Mouse (Mus musculus): ENCODE measurements around the gene Mog. TPM values are rescaled to one million over a fixed set of nuclear protein-coding genes. Genes with fewer than 3 reads are reported as not detected.

Gene Mog
- total and polyA plus RNA-seq, 3 experiments = 0.05 TPM; not detected in 2

DNA sequence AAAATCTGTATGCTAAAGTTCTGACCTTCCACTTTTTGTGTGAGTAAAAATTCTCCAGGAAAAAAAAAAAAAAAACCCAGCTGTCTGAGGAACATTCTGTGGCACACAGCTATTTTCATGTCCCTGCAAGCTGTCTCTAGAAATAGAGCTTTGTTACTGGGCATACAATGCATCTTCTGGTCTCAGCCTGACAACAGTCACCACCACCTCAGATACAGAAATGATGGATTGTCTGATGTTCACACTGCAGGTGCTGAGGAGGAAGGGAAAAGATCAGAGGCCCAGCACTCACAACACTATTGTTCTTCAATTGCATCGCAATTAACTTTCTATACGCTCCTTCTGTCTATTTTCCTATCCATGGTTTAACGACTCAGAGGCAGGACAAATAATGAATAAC lies 4.9 kb downstream of the Mog start:
- TF ChIP-seq CTCF (IDR thresholded peaks at IDR 0.05; ENCODE audit: low read depth, low read length) (no peak), GATA2 (IDR thresholded peaks at IDR 0.05; ENCODE audit: borderline replicate concordance, low read depth, low read length) (no peak), GATA1 (IDR thresholded peaks at IDR 0.05; ENCODE audit: borderline replicate concordance, low read length) (no peak), POLR2AphosphoS5 (IDR thresholded peaks at IDR 0.05; ENCODE audit: insufficient replicate concordance, low read depth, low read length) (no peak), TAL1 (conservative IDR thresholded peaks at IDR 0.05; ENCODE audit: low read depth, low read length) (no peak)
- ATAC-seq (ENCODE audit: extremely low read depth, insufficient number of reproducible peaks, low FRiP score, poor library complexity, severe bottlenecking) = no peak
- Histone ChIP-seq H3K4me1 (ENCODE audit: insufficient read depth, low read depth, low read length) (peaks cover 6% of the 10 kb centered on the region), H3K27me3 (ENCODE audit: insufficient read depth, low read length) (peaks cover 13% of the 10 kb centered on the region), H3K36me3 (replicated peaks) (no peaks in the 10 kb centered on the region), H3K4me3 (ENCODE audit: low read depth, low read length) (no peak overlapping the region), H3K9me3 (replicated peaks) (no peaks in the 10 kb centered on the region)
- no peak for DNase-seq (ENCODE audit: low spot score)

DNA sequence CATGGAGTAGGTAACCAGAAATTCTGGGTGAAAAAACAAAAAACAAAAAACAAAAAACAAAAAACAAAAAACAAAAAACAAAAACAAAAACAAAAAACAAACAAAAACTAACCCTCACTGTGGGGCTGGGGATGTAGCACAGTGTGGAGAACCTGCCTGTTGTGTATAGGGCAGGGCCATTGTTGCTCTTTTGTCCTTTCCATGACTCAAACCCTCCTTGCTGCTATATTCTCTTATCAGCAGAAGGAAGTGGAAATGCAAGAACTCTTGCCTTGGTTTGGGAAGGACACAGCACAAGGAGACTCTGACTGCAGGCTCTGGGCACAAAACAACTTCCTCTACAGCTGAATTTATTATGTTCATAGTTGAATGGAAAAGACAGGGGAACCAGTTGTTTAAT lies 6.9 kb downstream of the Mog start:
- Histone ChIP-seq H3K4me3 (ENCODE audit: low read depth, low read length) (no peak overlapping the region), H3K9me3 (replicated peaks) (no peaks in the 10 kb centered on the region), H3K4me1 (ENCODE audit: insufficient read depth, low read depth, low read length) (no peaks in the 10 kb centered on the region), H3K36me3 (replicated peaks) (no peaks in the 10 kb centered on the region), H3K27me3 (ENCODE audit: insufficient read depth, low read length) (peaks cover 18% of the 10 kb centered on the region)
- ATAC-seq (ENCODE audit: extremely low read depth, insufficient number of reproducible peaks, low FRiP score, poor library complexity, severe bottlenecking) (no peak), DNase-seq (ENCODE audit: low spot score) (no peak)
- TF ChIP-seq CTCF (IDR thresholded peaks at IDR 0.05; ENCODE audit: low read depth, low read length) (no peak), POLR2AphosphoS5 (IDR thresholded peaks at IDR 0.05; ENCODE audit: insufficient replicate concordance, low read depth, low read length) (no peak), GATA2 (IDR thresholded peaks at IDR 0.05; ENCODE audit: borderline replicate concordance, low read depth, low read length) (no peak), GATA1 (IDR thresholded peaks at IDR 0.05; ENCODE audit: borderline replicate concordance, low read length) (no peak), TAL1 (conservative IDR thresholded peaks at IDR 0.05; ENCODE audit: low read depth, low read length) (no peak)

DNA sequence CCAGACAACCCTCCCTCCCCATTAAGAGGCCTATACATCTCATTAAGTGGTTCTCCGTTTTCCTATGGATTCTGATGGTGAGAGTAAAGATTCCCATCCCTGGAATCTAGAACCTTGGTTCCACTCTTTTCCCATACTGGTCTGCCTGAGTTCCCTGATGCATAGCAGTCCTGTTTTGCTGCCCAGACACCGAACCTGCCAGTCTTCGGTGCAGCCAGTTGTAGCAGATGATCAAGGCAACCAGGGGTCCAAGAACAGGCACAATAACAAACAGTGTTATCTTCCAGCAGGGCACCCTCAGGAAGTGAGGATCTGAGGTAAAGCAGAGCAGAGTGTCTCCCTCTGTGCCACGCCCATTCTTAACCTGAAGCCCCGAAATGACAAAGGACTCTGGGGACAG lies 11.1 kb downstream of the Mog start:
- Histone ChIP-seq H3K4me1 (ENCODE audit: insufficient read depth, low read depth, low read length) (no peaks in the 10 kb centered on the region), H3K27me3 (ENCODE audit: insufficient read depth, low read length) (peaks cover 24% of the 10 kb centered on the region), H3K4me3 (ENCODE audit: low read depth, low read length) (no peak overlapping the region), H3K9me3 (replicated peaks) (no peaks in the 10 kb centered on the region), H3K36me3 (replicated peaks) (no peaks in the 10 kb centered on the region)
- TF ChIP-seq CTCF (IDR thresholded peaks at IDR 0.05; ENCODE audit: low read depth, low read length) (no peak), POLR2AphosphoS5 (IDR thresholded peaks at IDR 0.05; ENCODE audit: insufficient replicate concordance, low read depth, low read length) (no peak), GATA2 (IDR thresholded peaks at IDR 0.05; ENCODE audit: borderline replicate concordance, low read depth, low read length) (no peak), GATA1 (IDR thresholded peaks at IDR 0.05; ENCODE audit: borderline replicate concordance, low read length) (no peak), TAL1 (conservative IDR thresholded peaks at IDR 0.05; ENCODE audit: low read depth, low read length) (no peak)
- no peak for DNase-seq (ENCODE audit: low spot score)
- no peak for ATAC-seq (ENCODE audit: extremely low read depth, insufficient number of reproducible peaks, low FRiP score, poor library complexity, severe bottlenecking)

DNA sequence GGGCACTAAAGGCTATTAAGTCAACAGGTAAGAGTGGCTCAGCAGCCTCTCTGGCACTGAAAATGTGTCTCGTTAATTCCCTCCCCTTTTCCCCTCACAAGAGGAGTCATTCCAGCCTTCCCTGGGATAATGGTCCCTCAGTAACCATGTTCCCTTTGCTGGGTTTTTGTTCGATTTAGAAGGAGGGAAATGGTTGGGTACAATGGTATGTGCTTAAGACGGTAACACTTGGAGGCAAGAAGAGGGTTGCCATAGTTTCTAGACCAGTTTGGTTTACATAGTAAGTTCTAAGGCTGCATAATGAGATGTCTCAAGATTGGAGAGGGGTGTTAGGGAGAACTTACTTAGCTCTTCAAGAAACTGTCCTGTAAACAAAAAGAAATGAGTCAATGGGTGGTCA lies 11.5 kb downstream of the Mog start:
- H3K9me3 ChIP-seq (replicated peaks) = no peaks in the 10 kb centered on the region
- H3K36me3 ChIP-seq (replicated peaks) = no peaks in the 10 kb centered on the region
- TF ChIP-seq CTCF (IDR thresholded peaks at IDR 0.05; ENCODE audit: low read depth, low read length) = no peak
- TF ChIP-seq POLR2AphosphoS5 (IDR thresholded peaks at IDR 0.05; ENCODE audit: insufficient replicate concordance, low read depth, low read length) = no peak
- TF ChIP-seq GATA2 (IDR thresholded peaks at IDR 0.05; ENCODE audit: borderline replicate concordance, low read depth, low read length) = no peak
- no peak for TF ChIP-seq GATA1 (IDR thresholded peaks at IDR 0.05; ENCODE audit: borderline replicate concordance, low read length)
- no peak for TF ChIP-seq TAL1 (conservative IDR thresholded peaks at IDR 0.05; ENCODE audit: low read depth, low read length)
- DNase-seq (ENCODE audit: low spot score) (no peak), ATAC-seq (ENCODE audit: extremely low read depth, insufficient number of reproducible peaks, low FRiP score, poor library complexity, severe bottlenecking) (no peak)
- H3K4me3 ChIP-seq (ENCODE audit: low read depth, low read length) = no peak overlapping the region
- peaks cover 24% of the 10 kb centered on the region for H3K27me3 ChIP-seq (ENCODE audit: insufficient read depth, low read length)
- H3K4me1 ChIP-seq (ENCODE audit: insufficient read depth, low read depth, low read length) = no peaks in the 10 kb centered on the region

DNA sequence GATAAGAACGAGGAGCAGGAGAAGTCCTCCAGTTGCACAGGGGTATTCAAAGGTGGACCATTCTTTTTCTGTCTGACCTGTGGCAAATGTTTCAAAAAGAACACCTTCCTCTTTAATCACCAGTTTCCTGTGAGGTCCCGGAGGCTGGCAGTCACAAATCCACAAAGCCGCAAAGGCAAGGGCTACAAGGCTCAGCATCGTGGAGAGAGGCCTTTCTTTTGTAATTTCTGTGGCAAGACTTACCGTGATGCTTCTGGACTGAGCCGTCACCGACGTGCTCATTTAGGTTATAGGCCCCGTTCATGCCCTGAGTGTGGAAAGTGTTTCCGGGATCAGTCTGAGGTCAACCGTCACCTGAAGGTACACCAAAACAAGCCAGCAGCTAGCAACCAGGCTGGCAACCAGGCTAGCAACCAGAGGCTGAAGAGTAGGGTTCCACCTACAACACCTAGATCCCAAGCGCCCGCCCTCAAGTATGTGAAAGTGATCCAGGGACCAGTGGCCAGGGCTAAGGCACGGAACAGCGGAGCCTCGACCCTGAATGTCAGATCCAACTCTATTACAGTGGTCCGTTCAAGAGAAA lies 13.6 kb downstream of the Mog start:
- no peak for TF ChIP-seq GATA1 (IDR thresholded peaks at IDR 0.05; ENCODE audit: borderline replicate concordance, low read length)
- TF ChIP-seq POLR2AphosphoS5 (IDR thresholded peaks at IDR 0.05; ENCODE audit: insufficient replicate concordance, low read depth, low read length) = no peak
- TF ChIP-seq TAL1 (conservative IDR thresholded peaks at IDR 0.05; ENCODE audit: low read depth, low read length) = no peak
- TF ChIP-seq CTCF (IDR thresholded peaks at IDR 0.05; ENCODE audit: low read depth, low read length) = no peak
- DNase-seq (ENCODE audit: low spot score) (no peak), ATAC-seq (ENCODE audit: extremely low read depth, insufficient number of reproducible peaks, low FRiP score, poor library complexity, severe bottlenecking) (no peak)

DNA sequence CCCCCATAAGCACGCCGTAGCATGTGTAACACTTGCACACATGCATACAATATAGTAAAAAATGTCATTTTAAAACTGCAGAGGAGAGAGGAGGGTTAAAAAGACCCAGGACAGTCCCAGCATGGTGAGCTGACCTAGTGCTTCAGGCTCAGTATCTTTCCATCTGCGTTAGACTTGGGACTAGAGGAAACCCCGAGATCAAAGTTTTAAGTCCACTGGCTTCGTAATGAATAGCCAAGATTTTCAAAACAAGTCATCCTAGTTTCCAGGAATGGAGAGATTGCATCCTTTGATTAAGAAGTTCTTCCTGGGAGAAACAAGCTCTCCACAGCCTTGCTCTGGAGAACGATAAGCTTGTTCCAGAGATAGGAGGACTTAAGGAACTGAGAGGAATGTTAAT lies 15.0 kb downstream of the Mog start:
- TF ChIP-seq POLR2AphosphoS5 (IDR thresholded peaks at IDR 0.05; ENCODE audit: insufficient replicate concordance, low read depth, low read length) = no peak
- no peak for TF ChIP-seq CTCF (IDR thresholded peaks at IDR 0.05; ENCODE audit: low read depth, low read length)
- no peak for TF ChIP-seq GATA2 (IDR thresholded peaks at IDR 0.05; ENCODE audit: borderline replicate concordance, low read depth, low read length)
- no peak for TF ChIP-seq GATA1 (IDR thresholded peaks at IDR 0.05; ENCODE audit: borderline replicate concordance, low read length)
- no peak for TF ChIP-seq TAL1 (conservative IDR thresholded peaks at IDR 0.05; ENCODE audit: low read depth, low read length)
- ATAC-seq (ENCODE audit: extremely low read depth, insufficient number of reproducible peaks, low FRiP score, poor library complexity, severe bottlenecking) (no peak), DNase-seq (ENCODE audit: low spot score) (no peak)
- Histone ChIP-seq H3K36me3 (replicated peaks) (no peaks in the 10 kb centered on the region), H3K4me3 (ENCODE audit: low read depth, low read length) (no peak overlapping the region), H3K9me3 (replicated peaks) (no peaks in the 10 kb centered on the region), H3K4me1 (ENCODE audit: insufficient read depth, low read depth, low read length) (no peaks in the 10 kb centered on the region), H3K27me3 (ENCODE audit: insufficient read depth, low read length) (peaks cover 27% of the 10 kb centered on the region)

More for the DNA sequence above, 13.6 kb downstream of the Mog start:
- Histone ChIP-seq H3K36me3 (replicated peaks) (no peaks in the 10 kb centered on the region), H3K27me3 (ENCODE audit: insufficient read depth, low read length) (peaks cover 24% of the 10 kb centered on the region), H3K4me1 (ENCODE audit: insufficient read depth, low read depth, low read length) (no peaks in the 10 kb centered on the region), H3K4me3 (ENCODE audit: low read depth, low read length) (no peak overlapping the region), H3K9me3 (replicated peaks) (no peaks in the 10 kb centered on the region)
